Mouse (Mus musculus) adrenal gland, adult 2 months (tissue): ENCODE measurements around the gene Papss2. TPM values are rescaled to one million over a fixed set of nuclear protein-coding genes. Genes with fewer than 3 reads are reported as not detected.
A peak's percentile ranks its signal among the peaks of the same experiment; 100 is the strongest.
"Not testable (repeated sequence)": the region's sequence is repeated elsewhere in the genome, so short reads cannot be mapped to it uniquely, and the experiment has no call there.

Experiments
- DNase-seq: peaks from one replicate; pipeline ENCODE4 v3.0.0; 2021
- polyA plus RNA-seq: library from polyadenylated mRNA; depleted of rRNA; stranded (reverse); fragments of >200 nt; gene quantifications from 2 replicates; pipeline ENCODE4 v1.2.3, GENCODE M21; 2012
- total RNA-seq, 2 experiments: library from RNA; stranded (reverse); gene quantifications; 2 replicates each; pipeline ENCODE4 v1.2.3; 2021

Papss2 gene
- total and polyA plus RNA-seq, 3 experiments: 1.1 to 20.8 (median 11.1) TPM

- DNase-seq: no peak
Observed at GRCm38 (mm10) chr19:32638276-32638903, 42.8 kb downstream of the Papss2 start.

- DNase-seq: no peak
Observed at GRCm38 (mm10) chr19:32641535-32641934, 45.9 kb downstream of the Papss2 start.

GRCm38 (mm10) chr19:32641995-32642394 is 46.4 kb downstream of the Papss2 start:
- DNase-seq: no peak

GRCm38 (mm10) chr19:32643642-32644041 is 48.1 kb downstream of the Papss2 start:
- DNase-seq: no peak

GRCm38 (mm10) chr19:32645939-32646338 is 50.3 kb downstream of the Papss2 start:
- DNase-seq: no peak

GRCm38 (mm10) chr19:32646382-32646781 is 50.8 kb downstream of the Papss2 start:
- DNase-seq: no peak

DNA sequence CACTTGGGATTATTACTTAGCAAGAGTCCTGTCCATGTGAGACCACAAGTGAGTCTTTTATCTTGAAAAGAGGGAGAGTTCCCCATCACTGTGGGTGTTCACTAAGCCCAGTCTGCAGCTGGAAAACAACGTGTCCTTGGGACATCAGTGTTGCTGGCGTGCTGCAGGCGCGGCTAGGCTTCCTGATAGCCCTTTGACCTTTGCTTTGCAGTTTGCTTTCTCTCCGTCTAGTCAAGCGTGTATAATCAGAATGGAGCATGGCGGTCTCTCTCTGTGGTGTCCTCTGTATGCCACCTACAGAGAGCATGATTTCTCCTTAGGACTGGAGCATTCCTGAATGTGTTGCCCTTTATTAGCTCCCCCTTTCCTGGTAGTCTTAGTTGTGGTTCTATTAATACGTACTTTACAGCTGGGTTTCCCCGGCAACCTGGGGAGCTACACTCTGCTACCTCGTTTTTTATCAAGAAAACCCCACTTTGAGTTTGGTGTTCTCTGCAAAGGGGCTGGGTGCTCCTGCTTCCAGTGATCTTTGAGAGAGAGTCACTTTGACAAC is 52.5 kb downstream of the Papss2 start:
- DNase-seq: peak; percentile 24

DNA sequence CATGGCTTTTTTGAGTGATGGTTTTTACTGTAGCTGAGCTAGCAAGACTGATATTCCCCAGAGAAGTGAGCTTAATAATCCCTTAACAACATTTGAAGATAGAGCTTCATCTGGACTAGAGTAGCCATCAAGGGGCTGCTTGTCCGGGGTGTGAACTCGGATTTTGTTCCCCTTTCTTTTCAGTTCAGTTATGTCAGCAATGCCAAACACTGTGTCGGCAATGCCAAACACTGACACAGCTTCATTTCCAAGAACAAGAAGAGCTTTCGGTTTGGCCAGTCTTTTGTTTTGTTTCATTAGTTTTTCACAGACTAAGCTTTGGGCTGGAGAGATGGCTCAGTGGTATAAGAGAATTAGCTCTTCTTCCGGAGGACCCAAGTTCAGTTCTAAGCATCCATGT is 55.5 kb downstream of the Papss2 start:
- DNase-seq: no peak

DNA sequence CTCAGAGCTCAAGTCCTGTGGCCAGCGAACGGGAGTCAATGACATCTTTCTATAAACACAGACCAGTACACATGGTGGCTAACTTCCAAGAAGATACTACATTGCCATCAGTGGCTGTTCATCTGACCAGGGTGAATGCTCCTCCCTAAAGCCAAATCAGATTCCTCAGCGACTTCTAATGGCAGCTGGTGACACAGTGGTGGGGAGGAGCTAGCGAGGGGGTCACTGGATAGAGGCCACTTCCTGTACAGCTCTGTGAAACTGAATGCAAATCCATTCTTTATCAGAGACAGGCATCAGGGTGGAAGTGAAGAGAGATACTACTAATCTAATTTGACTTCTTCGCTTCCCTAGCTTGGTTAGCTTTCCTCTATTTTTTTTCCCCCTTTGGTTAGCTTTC is 57.5 kb downstream of the Papss2 start:
- no peak for DNase-seq

DNA sequence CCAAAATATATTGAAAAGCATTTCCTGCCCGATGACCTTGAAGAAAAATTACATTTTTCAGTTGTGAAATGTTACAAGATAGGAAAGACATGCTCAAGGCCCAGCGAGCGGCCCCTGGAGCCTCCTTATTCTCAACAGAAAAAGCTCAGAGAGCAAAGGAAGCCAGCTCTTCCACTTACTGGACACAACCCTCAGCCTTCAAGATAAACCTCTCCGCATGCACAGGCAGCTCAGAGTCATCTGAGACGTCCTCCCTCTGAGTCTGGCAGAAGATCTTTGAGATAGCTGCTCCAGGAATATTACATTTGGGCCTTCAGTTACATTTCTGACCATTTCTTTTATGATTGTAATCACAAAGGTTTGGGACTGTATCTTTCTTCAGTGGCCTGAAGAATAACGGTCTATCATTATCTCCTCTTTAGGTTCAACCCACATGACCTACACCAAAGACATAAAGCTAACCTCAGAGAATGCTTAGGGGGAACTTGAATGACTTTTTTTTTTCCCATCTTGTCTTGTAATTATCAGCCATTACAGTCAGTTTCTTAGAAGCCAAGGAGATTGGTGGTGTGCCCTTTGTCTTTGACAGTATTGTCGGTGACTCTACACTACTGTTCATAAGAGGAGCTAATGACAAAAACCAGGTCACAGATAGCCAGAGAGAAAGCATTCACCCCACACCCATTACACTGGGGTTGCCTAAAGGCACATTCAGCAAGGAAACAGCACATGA is 58.2 kb downstream of the Papss2 start:
- peak; percentile 11 for DNase-seq

DNA sequence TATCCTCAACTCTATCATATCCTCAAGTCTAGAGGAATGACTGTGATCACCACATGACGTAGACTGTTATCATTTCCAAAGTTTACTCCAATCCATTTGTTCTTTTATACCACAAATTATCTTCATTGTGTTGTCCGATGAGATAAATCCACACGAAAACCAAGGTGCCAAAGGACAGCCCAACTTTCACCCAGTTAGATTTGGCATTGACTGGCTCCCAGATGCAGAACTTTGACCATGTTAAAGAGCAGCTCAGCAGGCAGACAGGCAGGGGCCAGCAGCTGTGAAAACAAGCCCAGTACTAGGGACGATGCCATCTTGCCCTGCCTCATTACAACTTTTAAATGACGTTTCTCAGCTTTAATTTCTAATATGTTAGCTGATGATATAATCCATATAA is 63.8 kb downstream of the Papss2 start:
- DNase-seq: no peak

DNA sequence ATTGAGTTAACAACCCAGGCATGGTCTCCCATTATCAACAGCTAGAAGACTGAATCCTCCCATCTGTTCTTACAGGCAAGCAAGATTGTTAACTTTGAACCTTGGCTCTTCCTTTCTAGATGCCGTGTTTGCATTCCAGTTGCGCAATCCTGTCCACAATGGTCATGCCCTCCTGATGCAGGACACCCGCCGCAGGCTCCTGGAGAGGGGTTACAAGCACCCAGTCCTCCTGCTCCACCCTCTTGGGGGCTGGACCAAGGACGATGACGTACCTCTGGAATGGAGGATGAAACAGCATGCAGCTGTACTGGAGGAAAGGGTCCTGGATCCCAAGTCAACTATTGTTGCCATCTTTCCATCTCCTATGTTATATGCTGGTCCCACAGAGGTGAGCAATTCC is 67.3 kb downstream of the Papss2 start:
- peak; percentile 15 for DNase-seq

- DNase-seq: no peak
Observed at GRCm38 (mm10) chr19:32665243-32665642, 69.7 kb downstream of the Papss2 start.

DNA sequence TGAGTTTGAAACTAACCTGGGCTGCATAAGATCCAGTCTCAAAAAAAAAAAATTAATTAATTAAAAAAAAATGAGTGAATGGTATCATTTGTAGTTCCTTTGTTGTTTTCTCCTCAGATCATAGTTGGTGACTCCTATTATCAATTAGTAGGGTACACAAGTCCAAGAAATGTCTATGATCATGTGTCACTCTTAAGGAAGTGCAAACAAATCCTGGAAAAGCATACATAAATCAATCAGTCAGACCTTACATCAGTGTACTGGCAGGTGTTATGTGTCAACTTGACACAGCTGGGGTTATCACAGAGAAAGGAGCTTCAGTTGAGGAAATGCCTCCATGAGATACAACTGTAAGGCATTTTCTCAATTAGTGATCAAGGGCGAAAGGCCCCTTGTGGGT is 72.2 kb downstream of the Papss2 start:
- DNase-seq: not testable (repeated sequence)

DNA sequence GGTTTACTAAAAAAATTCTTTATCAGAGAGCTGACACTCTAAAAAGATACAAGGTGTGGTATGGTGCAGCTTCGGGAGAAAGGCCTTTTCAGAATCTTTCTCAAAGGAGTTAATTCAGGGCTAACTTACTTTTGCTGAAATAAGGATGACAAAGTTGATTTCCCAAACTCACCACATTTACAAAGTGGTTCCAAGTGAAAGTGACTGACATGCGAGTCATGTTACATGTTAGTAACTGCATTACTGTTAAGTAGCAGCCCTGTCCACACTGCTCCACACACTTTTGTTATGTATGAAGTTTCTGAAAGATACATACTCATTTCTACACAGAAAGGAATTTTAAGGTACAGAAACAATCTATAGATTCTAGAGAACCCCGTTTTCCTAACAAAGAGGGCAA is 80.2 kb downstream of the Papss2 start:
- DNase-seq: no peak

DNA sequence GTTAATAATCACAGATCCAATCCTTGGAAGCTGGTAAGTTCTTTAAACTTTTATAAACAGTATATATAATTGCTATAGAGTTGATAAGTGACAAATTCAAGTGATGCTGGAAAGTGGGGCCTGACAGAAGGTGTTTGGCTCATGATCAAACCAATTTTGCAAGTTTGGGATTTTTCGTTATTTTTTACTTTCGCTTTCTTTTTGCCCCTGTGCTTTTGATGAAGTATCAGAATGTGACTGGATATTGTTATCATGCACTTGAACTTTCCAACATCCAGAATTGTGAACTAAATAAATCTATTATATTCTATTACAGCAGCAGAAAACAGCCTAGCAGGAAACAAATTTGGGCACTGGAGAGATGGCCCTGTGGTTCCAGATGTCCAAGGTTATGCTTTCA is 85.3 kb downstream of the Papss2 start:
- no peak for DNase-seq

DNA sequence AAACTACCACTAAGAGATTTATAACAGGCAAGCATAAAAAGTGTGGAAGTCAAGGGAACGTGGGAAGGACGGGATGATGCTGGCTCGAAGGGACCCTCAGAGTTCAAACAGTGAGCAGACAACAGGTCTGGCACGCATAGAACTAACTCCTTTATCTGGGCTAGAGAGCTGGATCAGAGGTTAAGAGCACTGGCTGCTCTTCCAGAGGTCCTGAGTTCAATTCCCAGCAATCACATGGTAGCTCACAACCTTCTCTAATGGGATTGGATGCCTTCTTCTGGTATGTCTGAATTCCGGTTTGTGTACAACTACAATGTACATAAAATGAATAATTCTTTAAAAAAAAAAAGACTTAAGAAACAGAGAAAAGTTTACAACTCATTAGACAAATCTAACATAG is 87.5 kb downstream of the Papss2 start:
- no peak for DNase-seq

GRCm38 (mm10) chr19:32687721-32688120 is 92.1 kb downstream of the Papss2 start:
- DNase-seq: no peak

GRCm38 (mm10) chr19:32688227-32688626 is 92.6 kb downstream of the Papss2 start:
- not testable (repeated sequence) for DNase-seq

- no peak for DNase-seq
Observed at GRCm38 (mm10) chr19:32689724-32690123, 94.1 kb downstream of the Papss2 start.

GRCm38 (mm10) chr19:32696674-32697073 is 101.1 kb downstream of the Papss2 start:
- DNase-seq: no peak

- peak; percentile 24 for DNase-seq
Observed at GRCm38 (mm10) chr19:32702191-32702590, 106.6 kb downstream of the Papss2 start.

DNA sequence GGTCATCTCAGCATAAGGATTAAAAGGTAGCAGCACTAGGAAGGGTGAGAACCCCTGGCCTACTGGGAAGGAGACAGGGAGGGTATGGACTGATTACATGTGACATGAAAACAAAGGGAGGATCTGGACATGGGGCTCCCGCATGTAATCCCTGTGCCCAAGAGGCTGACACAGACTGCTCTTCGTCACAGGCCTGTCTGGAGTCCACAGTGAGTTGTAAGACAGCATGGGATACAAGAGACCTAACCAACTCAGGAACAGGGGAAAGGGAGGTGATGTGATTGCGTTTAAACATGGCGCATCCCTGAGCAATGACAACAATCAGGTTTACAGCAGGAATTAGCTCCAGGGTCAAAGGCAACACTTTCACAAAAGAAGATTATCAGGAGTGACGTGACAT is 113.4 kb downstream of the Papss2 start:
- no peak for DNase-seq

DNA sequence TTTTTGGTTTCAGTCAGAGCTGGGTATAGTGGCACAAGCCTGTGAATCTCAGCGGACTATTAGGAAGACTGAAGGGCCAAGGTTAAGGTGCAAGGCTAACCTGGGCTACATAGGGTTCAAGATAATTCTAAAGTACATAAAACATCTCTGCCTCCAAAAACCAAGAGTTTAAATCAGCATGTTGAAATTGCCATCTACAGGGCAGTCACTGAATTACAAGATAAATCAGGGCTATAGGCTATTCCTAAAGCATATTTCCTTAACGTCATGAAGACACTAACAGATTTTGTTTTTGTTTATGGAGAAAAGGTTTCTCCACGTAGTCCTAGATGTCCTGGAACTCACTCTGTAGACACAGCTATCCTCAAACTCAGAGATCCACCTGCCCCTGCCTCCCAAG is 114.7 kb downstream of the Papss2 start:
- no peak for DNase-seq
